Mouse (Mus musculus) kidney, adult 18-20 months (tissue): ENCODE measurements around the gene Cyp2d11.
A peak's percentile ranks its signal among the peaks of the same experiment; 100 is the strongest.

Experiments used
- DNase-seq: peaks from one replicate; pipeline ENCODE4 v3.0.0; 2021

Cyp2d11 gene

DNA sequence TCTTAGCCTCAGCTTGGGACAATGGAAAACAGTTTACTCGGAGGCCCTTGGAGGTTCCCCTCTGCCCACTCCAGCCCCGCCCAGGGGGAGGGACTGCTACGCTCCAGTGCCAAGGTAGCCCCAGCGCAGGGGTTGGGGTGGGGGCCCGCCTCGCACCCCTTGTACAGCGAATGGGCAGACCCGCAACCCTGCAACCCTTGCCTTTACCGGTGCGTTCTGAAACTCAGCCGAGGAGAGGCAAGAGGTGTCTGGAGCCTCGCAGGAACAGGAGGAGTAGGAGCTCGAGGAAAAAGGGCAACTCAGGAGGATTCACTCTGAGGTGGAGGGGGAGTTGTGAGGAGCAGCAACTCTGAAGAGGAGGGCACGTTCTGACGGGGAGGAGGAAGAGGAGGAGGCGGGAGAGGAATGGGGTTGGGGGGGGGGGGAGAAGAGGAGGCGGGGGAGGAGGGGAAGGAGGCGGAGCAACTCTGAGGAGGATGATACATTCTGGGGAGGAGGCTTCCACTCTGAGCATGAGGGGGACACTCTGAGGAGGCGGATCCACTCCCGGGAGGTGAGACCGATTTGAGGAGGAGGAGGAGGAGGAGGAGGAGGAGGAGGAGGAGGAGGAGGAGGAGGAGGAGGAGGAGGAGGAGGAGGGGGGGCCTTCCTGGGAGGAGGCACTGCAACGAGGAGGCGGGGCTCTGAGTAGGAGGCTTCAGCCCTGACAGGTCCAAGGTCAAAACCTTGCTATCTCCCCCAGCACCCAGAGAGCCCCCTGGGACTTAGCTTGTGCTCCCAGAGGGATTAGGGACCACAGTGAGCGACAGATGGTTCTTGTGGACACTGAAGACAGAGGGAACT, 13.7 kb downstream of the Cyp2d11 start, which contains the start of gene Cyp2d22:
Gene Cyp2d22, minus strand, starts transcription at position 390 of the 843 bp plus-strand sequence.
- DNase-seq = peak; percentile 80

DNA sequence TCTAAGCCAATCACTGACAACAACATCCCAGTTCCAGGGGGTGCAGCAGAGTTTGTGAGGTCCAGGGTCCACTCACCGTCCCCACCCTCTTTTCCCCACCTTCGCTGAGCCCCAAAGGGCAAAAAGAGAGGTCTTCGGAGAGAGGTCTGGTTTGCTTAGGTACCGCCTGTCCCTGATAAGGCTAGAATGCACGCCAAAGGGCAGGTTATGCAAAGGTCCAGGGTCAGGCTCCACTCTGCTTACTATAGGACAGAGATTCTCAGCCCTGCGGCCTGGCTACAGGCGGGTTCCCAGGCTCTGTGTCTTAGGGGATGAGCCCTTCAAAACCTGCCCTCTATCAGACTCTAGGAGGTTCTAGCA, 14.3 kb downstream of the Cyp2d11 start:
- no peak for DNase-seq

DNA sequence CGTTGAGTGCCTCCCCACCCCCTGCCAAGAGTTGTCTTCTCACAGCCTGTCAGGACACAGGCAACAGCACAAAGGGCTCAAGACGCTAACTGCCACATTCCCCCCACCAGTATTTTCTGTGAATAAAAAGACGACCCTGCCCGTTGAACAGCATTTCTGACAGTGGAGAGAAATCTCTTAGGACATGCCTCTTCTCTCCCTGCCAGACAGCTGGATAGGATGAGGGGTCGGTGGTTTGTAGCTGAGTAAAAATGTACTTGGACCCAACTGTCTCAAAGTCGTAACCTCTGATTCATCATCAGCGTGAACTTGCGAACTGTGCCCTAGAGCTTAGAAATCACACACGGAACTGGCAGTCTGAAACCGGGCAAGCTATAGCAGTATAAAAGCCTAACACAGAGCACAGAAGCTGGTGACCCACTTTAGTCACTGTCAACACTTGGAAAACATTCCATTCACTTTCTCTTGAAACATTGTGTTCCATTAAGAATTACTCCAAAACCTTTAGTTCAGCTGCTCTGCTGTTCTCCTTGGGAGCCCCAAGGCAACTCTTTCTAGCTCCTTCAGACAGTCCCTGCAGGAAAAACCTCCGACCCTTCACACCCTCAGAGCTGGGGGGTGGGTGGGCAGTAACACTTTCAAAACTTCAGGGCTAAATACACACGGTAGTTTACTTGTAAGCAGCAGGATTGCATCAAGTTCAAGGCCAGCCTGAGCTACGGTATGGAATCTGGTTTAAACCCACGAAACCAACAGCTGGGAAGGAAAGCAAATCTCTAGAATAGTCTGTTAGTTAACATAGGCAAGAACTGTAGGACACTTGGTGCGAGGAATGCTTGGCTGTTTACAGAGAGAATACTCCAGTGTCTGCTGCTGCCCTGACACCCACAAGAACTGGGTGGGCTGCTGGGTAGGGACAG, 15.3 kb downstream of the Cyp2d11 start:
- DNase-seq = peak; percentile 35

DNA sequence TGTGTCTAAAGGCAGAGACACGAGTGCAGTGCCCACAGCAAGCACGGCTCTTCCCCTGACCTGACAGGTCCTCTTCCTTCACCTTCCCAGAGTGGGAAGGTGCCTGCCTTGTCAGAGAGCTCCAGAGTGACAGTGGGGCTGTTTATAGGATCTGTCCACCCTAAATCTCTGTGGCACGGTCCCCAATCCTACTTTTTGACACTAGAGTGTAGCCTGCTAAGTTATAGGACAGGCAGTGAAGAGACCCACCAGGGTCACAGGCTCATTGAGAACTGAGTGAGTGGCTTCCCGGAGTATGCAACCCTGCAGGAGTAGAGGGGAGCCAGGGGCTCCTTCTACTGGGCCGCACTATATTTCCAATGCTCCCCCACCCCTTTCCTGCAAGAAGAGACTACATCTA, 16.1 kb downstream of the Cyp2d11 start:
- no peak for DNase-seq

DNA sequence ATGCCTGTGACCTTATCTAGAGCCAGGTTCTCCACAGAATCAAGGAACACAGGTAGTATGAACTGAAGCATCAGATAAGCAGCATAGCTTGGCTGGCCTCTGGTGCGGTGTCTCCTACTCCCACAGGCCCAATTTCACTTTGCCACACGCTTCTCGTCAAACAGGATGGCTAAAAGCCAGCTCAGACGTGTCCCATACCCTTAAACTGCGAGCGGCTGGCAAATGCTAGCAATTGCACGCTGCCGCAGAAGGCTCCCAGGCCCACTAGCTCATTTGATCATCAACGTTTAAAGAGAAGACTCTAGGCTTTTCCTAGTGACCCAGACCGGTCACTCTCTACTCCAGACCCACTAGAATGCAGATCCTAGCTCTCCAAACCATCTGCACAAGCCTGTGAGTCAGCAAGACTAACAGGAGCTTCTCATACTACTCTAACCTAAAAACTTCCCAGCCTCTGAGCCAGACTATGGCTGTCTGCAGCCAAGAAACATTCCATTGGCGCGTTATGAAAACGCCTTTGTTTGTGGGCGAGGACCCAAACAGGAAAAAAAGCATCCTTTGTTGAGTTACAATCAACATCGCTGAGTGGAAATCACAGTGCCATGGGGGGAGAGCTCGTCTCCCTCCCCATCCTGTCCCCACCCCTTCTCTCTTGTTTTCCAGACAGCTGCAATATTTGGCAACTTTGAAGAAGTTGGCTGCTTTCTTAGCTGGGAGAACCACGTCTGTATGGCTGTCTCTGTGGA, 17.3 kb downstream of the Cyp2d11 start:
- DNase-seq = peak; percentile 55

DNA sequence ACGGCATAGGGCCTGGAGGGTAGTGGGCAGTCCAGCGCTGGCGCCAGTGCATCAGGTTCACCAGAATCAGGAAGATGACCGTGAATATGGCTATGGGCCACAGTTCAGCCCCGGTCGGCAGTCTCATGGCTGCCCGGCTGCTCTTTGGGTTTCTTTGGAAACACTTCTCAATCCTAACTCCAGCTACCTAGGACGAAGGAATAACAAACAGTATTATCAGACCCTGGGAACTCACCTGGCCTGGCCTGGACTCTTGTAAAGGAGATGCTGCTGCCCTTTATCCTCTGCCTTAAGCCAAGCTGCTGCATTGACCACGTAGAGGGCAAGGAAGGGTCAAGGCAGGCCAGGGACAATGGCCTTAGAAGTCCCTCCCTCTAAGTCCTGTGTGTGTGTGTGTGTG, 18.0 kb downstream of the Cyp2d11 start:
- DNase-seq = no peak

DNA sequence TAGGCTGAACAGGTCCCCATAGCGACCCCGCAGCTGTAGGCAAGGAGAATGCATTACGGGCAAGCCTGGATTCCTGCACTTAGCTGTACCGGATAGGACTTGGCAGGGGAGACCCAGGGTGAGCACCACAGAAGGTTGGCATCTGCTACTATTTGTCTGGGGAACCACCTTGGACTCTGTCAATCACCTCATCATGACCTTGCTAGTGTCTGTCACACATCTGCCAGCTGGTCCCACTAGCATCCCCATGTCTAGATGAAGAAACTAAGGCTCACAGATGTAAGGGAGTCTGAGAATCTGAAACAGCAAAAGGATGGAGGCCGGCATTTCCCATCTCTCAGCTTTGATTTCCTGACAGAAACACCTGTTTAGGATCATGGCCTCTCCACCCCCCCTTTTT, 19.4 kb downstream of the Cyp2d11 start:
- no peak for DNase-seq

DNA sequence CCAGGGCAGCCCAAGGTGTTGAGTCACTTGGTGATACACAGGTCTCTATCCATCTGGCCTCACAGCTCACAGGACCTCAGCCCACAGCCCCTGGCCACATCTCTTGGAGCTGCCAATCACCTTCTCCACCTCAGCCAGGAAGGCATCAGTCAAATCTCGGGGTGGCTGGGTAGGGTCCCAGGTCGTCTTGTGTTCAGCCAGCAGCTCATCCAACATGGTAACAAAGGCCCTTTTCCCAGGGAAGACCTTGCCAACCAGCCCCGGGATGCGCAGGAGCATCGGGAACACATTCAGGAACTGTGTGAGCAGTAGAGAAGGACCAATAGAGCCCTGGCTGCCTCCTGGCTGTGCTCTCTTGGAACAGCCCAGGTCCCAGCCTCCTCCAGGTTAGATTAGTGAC, 20.8 kb downstream of the Cyp2d11 start:
- no peak for DNase-seq

DNA sequence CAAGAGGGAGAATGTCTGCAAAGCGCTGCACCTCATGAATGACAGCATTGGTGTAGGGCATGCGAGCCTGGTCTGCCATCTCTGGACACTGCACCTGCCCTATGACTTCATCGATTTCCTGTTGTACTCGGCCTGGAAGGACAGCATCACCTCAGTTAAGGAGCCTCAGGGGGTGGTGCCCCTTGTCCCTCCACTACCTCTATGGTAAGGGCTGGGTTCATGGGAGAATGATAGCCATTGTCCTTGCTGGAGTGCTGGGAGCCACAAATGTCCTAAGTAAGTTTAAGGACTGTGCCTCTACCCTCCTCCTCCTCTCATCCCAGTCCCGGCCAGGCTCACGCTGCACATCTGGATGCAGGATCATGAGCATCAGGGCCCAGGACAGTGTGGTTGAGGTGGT, 21.4 kb downstream of the Cyp2d11 start:
- DNase-seq = no peak

DNA sequence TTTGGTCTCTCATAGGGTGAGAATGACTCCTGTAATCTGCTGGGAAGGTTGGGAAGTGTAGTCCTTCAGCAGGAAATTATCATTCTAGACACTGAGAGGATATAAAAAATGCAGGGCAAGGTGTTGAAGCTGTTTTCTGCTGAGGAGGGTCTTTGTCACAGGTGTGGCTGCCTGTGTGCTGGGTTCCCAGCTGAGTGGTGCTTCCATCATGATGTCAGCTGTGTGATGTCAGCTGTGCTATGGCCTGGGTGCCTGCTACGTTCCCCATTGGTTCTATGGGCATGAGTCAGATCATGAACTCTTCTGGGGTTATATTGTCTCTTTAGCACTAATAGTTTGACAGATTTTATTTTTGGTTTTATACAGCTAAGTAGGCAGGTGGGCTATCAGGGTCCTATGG, 25.0 kb downstream of the Cyp2d11 start:
- no peak for DNase-seq

DNA sequence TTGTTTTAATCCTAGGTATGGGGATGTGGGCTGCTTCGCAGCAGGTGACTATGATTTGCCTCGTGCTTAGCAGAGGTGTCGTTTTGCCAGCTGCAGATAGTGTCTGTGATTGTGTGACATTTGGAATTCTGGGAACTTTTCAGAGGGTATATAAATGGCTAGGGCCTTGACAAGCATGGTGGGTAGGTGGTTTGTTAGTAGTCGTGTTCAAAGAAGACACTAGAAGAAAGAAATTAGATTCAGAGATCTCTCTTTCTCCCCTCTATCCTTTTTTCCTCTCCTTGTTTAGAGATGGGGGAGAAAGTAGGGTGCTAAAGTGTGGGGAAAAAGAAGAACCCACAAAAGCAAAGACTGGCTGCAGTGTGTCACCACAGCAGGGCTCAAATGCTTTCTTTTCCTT, 25.7 kb downstream of the Cyp2d11 start:
- DNase-seq = peak; percentile 0

DNA sequence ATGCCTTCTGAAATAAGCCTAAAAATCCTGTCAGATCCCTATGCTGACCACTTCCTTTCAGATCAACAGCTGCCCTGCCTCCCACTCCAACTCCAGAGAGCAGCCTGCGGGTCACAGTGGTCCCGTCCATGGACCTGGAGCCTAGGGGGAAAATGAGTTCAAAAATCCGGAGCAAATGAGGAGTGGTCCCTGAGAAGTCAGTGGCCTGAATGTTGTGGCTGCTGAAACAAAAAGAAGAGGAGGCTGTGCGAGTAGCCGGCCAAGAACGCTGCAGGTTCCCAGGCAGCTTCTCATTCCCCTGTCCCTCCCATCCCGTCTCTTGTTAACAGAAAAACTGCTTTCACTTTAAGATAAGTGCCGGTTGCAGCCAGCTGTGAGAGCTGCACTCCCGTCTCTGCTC, 29.3 kb downstream of the Cyp2d11 start:
- peak; percentile 15 for DNase-seq

DNA sequence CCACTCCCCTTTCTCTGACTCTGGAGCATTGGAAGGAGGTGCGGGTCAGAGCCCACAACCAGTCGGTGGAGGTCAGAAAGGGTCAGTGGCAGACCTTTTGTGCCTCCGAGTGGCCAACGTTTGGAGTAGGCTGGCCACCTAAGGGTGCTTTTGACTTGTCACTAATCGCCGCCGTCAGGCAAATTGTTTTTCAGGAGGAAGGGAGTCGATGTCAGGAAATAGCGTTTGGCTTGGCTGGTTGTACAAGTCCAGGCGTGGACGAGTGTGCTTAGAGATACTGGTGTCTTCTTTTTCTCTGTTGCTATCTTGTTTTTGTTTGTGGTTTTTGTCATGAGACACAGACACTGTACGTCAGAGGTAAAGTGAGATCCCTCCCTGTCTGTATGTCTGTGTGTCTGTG, 30.0 kb downstream of the Cyp2d11 start:
- DNase-seq = peak; percentile 2

DNA sequence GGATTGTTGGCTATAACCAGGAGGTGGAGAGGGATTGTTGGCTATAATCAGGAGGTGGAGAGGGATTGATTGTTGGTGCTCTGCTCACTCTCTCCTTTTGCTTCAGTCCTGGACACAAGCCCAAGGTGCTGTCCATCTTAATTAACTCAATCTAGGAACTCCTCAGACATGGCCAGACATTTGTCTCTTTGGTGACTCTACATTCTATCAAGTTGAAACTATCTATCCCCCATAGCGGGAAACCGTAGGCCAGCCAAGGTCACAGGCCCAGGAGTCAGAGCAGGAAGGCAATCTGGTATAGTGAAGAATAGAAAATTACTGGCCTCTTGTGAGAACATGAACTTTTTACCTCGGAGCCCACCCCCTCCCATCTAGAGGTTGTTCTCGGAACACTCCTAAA, 31.6 kb downstream of the Cyp2d11 start:
- DNase-seq = peak; percentile 36

DNA sequence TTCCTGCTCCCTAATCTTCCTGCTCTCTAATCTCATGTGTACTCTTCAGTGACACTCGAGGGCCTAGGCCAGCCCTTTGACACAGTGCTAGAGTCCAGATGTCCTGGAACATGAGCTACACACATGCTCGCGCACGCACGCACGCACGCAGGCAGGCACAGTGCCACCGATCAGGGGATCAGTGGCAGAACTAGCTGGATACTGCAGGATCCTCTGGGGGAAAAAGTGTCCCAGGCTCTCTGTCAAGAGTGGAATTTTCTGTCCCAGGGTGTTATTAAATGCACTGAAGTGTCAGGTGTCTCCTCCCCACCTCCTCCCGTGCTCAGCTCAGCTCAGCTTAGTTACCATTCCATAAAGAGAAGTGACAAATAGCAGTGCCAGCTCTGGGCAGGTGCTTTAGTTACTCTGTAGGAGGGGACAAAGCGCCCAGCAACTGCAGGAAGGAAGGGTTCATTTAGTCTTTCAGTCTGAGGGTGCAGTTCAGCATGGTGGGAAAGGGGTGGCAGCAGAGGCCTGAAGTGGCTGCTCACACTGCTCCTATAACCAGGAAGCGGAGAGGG, 32.3 kb downstream of the Cyp2d11 start:
- peak; percentile 57 for DNase-seq

DNA sequence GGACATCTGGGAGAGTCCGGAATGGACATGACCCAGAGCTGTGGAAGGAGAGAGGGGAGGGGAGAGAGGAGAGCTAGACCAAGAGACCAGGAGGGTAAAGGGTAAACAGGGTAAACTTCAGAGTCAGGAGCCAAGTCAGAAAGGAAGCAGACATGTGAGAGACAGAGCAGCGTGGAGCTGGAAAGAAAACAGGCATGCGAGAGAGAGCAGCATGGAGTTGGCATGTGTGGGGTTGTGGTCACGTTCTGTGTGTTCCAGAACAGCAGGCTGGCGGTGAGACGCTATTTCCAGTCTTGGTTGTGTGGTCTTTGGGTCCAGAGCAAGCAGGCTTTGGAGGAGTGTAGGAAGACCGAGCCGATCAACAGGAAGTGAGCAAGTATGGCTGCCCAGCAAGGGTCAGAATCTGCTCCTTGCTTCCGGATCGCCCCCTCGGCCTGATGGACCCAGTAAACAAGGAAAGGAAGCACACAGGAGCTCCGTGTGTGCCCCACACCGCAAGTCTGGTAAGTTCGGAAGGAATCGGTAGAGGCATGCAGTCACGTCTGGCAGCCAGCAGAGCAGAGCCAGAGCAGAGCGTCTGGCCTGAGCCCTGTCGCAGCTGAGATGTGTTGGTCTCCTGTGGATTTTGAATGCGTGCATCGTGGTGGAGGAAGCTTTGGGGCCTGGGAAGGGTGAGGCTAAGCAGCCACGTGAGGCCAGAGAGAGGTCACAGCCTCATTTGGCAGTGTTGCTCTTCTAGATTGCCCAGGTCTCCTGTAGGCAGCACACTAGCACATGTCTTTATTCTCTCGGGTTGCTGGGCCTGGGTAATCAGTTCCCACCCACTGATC, 35.2 kb downstream of the Cyp2d11 start:
- DNase-seq = peak; percentile 70

DNA sequence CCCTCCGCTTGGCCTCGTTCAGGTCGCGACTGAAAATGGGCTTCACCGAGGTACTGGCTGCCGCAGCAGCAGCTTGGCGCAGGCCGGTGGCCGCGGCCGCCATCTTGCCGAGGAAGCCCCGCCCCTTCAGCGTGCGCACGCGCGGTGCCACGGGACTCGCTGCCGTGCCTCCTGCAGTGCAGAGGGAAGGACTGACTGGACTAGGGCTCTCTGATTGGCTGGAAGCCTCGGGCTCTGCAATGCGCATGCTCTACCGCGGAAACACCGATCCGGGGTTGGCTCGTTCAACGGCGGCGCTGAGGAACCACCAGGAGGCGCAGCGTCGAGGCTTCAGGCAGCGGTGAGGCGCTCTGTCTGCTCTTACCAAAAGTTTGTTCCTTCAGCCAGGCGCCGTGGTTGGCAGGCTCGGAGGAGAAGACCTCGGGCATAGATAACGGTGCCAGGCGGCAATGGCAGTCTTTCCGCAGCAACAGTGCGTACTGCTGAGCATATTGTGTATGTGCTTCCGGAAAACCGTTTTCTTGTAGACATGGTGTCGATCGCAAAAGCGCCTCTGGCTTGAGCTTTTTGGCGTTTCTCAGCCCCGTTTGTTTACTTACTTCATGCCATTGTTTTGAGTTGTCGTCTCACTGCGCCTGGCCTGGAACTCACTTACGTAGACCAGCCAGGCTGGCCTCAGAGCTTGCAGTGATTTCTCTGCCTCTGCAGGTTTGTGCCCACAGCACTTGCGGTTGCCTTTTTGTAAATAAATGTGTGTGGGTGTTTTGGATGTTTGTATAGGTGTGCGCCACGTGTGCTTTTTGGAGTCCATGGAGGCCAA, 39.5 kb downstream of the Cyp2d11 start, which contains the start of gene Ndufa6:
Gene Ndufa6, minus strand, starts transcription at position 197 of the 820 bp plus-strand sequence.
- peak; percentile 94 for DNase-seq

DNA sequence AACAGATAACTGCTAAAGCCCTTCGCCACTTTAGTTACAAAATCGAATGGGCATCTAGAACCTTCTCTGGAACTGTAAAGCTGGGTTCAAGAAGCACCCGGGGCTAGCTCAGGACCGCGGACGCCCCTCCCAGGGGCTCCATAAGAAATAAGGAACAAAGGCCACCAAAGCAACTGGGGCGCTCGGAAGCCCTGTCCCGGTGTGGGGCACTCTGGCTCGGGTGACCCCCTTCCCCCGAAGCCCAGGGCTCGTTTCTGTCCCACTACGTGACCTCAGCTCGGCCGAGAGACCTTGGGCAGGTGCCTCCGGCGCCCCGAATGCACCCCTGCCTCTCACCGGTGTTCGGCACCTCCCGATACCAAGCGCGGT, 40.1 kb downstream of the Cyp2d11 start:
- no peak for DNase-seq

DNA sequence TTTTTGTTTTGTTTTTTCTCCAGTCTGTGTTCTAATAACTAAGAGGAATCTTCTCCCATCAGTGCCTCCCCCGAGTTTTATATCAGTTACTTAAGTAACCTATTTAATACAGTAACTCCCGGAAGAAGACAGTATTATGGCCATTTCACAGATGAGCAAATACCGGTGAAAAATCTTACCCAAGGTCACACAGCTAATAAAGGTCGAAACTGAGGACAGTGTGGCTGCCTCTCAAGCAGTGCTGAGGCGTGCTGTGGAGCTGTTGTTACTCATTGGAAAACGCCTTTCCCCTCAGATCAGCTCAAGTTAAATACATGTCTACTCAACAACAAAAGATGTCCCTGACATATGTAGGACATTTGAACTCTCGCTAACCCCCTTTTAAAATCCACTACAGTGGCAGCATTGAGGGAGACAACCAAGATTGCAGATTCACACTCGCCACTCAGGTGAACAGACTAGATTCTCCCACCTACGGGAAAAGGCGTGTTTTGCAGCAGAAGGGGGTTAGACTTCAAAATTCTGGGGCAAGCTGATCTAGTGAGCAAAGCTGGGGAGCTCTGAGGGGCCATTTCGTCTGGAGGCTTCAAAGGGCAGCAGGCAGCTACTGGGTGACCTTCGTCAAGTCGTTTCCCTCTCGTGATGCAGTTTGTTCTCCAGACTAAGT, 40.6 kb downstream of the Cyp2d11 start:
- DNase-seq = peak; percentile 45

DNA sequence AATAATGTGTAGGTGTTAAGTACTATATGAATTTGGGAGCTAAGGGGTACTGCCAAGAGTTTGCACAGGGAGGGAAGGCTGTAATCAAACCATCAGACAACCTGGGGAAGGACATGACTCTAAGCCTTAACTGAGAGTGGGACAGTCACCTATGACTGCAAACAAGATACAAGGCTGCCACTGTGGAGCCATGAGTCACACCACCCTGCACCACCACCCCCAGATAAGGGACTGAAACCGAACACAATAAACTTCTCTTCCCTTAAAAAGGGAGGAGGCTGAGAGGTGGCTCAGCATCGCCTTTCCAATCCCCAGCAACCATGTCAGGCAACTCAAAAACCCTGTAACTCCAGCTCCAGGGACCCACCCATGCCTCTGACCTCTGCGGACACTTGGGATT, 42.3 kb downstream of the Cyp2d11 start:
- DNase-seq = no peak
